Mouse (Mus musculus) megakaryocyte progenitor cell, adult 5-6 weeks (primary cell): ENCODE measurements at regions not wholly inside any gene's neighbourhood (a gene's known extent, or its start where the extent isn't known, plus 50 kb on each side); places are given as distances from the start of the nearest gene placed in this dataset.

Experiments used
- ATAC-seq: replicated peaks from 2 replicates; pipeline ENCODE4 v1.8.0; 2016; ENCODE audit warnings: mild to moderate bottlenecking, moderate TSS enrichment, inconsistent platforms; ENCODE audit not compliant: poor library complexity

- no peak for ATAC-seq
Observed at GRCm38 (mm10) chr6:16999451-17000139, 65.4 kb upstream of the Tes start.

GRCm38 (mm10) chr6:16995495-16995936, 69.4 kb upstream of the Tes start:
- no peak for ATAC-seq

- peak; percentile 90 for ATAC-seq
Observed at GRCm38 (mm10) chr6:16994711-16995110, 70.2 kb upstream of the Tes start.

GRCm38 (mm10) chr6:16991996-16992591, 72.9 kb upstream of the Tes start:
- ATAC-seq = no peak

- ATAC-seq = peak; percentile 86
Observed at GRCm38 (mm10) chr6:16978206-16978505, 79.9 kb upstream of the Tfec start.

GRCm38 (mm10) chr6:16977392-16978205, 79.4 kb upstream of the Tfec start:
- ATAC-seq = peak; percentile 36

- ATAC-seq = peak; percentile 67
Observed at GRCm38 (mm10) chr6:16965658-16966057, 67.4 kb upstream of the Tfec start.

- peak; percentile 59 for ATAC-seq
Observed at GRCm38 (mm10) chr6:16964362-16964761, 66.1 kb upstream of the Tfec start.

GRCm38 (mm10) chr6:16963958-16964357, 65.7 kb upstream of the Tfec start:
- peak; percentile 90 for ATAC-seq

GRCm38 (mm10) chr6:16958102-16958501, 59.9 kb upstream of the Tfec start:
- ATAC-seq = no peak

GRCm38 (mm10) chr6:16956771-16957435, 58.7 kb upstream of the Tfec start:
- no peak for ATAC-seq
